Mouse (Mus musculus) c-Kit-positive CD71-positive TER-119-positive erythroid progenitor cells, embryonic 14.5 days (primary cell): ENCODE data around the gene Pcsk2.

Source experiments
- DNase-seq: peaks from one replicate; pipeline ENCODE4 v3.0.0-alpha.2; 2013; ENCODE audit warnings: low spot score

The Pcsk2 gene

GRCm38 (mm10) chr2:143644374-143644773 lies 98.4 kb downstream of the Pcsk2 start:
- DNase-seq, result no peak

DNA sequence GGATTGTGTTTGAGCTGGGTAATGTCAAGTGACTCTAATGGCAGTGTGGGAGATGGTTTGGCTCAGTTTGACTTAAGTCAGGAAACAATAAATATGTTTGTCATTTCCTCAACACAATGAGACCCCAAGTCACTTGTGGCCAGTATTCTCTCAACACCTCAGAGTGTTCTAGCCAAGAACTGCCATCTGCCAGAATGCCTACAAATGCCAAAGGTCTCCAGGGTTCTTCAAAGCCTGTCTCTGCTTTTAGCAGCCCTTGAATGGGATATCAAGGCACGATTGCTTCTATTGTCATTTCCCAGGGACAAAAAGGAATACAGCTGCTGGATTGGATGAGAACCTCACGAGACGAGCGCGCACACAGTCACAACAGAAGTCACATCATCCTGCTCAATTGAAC lies 100.0 kb downstream of the Pcsk2 start:
- DNase-seq, result no peak

- DNase-seq, result no peak
Observed at GRCm38 (mm10) chr2:143654621-143655020, 108.7 kb downstream of the Pcsk2 start.

DNA sequence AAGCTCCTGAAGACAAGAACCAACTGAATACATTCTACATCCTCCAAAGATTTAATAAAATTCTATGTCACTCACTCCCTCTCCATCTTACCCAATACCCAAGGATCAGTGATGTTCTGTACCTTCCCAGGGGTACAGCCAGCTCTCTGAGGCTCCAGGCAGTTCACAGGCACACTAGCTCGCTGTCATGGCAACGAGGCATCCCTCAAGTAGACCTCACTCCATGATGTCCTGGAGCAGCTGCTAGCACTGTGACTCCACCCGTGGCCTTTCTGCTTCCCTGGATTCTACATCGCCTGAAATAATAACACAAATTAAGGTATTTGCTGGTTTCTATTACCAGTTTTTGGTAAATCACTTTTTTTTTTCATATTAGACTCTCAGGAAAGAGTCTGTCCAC lies 111.0 kb downstream of the Pcsk2 start:
- DNase-seq, result no peak

- DNase-seq, result no peak
Observed at GRCm38 (mm10) chr2:143666785-143667184, 120.8 kb downstream of the Pcsk2 start.

DNA sequence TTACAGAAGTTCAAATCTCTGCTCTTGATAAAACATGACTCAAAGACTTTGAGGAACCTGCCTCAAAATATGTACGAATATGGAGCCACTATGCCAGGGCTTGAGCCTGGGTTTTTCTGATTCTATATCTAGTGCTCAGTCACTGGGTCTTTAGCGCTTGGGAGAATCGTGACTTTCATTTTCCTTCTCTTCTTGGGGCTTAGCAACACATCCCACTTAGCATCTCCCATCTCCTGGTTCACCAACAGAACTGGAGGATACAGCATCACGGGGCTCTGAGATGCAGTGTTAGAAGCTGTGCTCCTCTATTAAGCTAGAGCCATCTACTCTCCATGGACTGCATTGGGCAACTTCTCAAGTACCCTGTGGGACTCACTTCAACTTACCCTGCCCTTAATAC lies 131.9 kb downstream of the Pcsk2 start:
- no peak for DNase-seq

- DNase-seq, result no peak
Observed at GRCm38 (mm10) chr2:143679513-143679912, 133.6 kb downstream of the Pcsk2 start.

DNA sequence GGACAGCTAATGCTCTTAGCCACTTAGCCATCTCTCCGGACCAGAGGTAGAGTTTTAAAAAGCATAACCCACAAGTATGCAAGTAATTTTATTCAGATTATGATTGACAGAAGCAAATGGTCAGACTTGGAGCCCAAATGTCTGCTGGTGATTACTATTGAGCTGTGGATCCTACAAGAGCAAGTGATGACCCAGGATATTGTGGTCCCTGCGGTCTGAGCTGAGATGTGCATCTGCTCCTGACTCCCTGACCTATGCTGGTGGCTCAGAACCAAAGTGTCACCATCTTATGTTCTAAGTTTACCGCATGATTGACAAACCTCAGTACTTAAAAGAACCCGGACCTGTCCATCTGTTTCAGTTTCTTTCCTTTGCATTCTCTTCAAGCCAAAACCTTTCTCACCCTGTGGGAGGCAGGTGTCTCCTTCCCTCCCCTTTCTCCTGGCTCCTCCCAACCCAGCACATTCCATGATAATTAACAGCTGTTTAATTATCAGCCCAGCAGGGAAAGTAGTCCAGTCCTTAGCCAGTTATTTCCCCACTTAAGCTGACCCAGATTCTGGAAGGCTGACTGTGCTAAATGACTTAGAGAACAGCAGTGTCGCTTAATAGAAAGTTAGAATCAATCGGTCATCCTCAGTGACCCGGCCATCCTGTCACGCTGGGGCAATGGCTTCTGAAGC lies 136.1 kb downstream of the Pcsk2 start:
- no peak for DNase-seq

DNA sequence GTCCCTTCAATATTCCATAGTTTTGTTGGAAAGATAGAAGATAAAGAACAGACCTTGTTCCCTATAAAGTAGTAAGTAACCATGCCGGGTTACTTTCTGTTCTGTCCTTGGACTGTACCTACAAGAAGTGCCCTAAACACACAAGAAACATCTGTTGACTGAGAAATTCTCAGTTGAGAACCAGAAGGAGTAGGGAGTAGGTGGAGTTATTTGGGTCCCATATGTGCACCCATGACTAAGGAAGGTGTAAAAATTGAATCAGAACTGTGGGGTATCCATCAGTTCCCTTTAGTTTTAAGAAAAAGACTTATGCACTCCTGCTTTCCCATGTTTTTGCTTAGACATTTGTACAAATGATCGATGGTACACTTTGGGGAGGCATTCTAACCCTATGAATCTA lies 137.6 kb downstream of the Pcsk2 start:
- DNase-seq, result no peak

- DNase-seq, result no peak
Observed at GRCm38 (mm10) chr2:143691244-143691643, 145.3 kb downstream of the Pcsk2 start.

DNA sequence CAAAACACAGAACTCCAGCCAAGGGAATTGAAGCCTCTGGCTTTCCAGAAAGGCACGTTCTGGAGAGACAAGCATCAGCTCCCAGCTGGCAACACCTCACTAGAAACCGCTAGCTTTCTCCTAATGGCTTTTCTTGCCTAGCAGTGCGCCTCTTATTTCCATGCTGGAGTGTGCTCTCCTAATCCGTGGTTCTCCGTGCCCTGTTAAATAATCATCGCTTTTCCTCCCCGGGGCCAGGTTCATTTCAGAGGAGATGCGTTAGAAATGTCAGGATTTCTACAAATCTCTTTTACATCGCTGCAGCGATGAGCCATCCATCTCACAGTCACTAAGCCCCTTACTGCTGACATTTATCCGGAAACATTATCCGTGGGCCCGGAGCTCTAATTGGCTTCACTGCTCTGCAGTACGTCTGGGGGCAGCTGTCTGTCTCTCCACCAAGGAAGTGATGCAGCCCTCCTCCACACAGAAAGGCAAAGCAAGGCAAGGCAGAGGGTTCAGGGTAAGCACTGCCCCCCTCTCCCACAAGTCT lies 150.1 kb downstream of the Pcsk2 start:
- DNase-seq, result no peak

GRCm38 (mm10) chr2:143696704-143697103 lies 150.7 kb downstream of the Pcsk2 start:
- no peak for DNase-seq

- DNase-seq, result no peak
Observed at GRCm38 (mm10) chr2:143701141-143701540, 155.2 kb downstream of the Pcsk2 start.

GRCm38 (mm10) chr2:143702931-143703344 lies 157.0 kb downstream of the Pcsk2 start:
- no peak for DNase-seq

DNA sequence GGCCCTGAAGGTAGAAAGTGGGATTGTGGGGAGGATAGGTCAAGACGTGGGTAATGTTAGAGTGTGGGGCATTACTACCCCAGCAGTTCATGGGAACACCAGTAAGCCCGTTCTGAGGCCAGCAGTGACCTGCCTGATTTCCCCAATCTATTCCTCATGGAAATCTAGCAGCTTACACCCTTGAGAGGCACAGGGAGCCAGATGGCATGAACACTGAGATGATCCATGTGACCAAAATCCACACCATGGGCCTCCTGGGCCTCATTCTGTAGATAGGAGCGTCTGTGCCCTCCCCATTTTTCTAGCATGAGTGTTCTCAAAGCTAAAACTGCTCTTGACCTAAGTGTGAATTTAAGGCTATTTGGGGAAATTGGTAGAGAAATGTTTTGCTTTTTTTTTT lies 162.2 kb downstream of the Pcsk2 start:
- no peak for DNase-seq

GRCm38 (mm10) chr2:143709249-143709648 lies 163.3 kb downstream of the Pcsk2 start:
- no peak for DNase-seq

GRCm38 (mm10) chr2:143709979-143710378 lies 164.0 kb downstream of the Pcsk2 start:
- no peak for DNase-seq

DNA sequence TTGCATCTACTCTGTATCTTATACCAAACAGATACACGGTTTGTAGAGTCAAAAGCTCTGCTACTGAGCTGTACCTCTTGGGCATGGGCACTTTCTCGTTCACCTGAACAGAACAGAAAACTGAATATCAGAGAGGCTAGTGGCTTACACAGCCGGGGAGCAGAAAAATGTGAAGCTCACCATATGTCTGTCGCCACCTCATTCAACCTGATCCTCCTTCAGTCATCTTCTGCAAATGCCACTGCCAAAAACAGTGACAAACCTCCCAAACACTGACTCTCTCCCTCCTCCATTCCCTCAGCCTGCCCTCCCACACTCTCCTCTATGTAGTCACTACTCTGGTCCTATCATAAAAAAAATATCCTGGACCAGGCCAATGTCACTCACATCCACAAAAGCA lies 165.9 kb downstream of the Pcsk2 start:
- no peak for DNase-seq

DNA sequence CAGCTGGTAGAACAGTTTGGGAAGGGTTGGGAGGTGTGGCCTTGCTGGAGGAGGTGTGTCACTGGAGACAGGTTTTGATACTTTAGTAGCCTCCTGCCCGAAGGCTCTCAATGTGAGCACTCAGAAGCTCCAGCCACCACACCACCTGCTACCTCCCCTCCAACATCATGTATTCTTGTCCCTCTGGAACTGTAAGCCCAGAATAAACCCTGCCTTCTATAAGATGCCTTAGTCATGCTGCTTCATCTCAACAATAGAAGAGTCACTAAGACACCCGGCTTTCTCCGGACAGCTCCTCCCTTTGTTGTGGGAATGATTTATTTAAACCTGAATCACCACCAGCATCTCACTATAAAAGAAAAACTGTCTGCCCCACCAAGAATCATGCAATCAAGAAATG lies 166.9 kb downstream of the Pcsk2 start:
- no peak for DNase-seq

DNA sequence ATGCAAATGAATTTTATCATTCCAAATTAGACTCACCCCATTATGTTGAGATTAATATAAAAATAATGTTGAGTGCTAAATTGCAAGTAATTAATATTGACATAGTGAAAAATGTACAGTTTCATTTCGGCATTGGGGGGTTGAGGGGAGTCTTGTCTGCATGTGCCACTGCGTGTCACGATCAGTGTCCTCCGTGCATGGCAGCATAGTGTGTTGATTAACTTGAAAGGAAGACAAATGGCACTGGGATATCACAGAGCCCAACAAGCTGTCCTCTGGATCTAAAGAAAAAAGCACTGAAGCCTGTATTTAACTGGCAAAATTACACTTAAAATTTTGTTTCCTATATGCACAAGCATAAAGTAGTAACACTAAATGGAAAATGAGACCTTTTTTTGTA lies 167.9 kb downstream of the Pcsk2 start:
- no peak for DNase-seq

- no peak for DNase-seq
Observed at GRCm38 (mm10) chr2:143715110-143715509, 169.2 kb downstream of the Pcsk2 start.

- no peak for DNase-seq
Observed at GRCm38 (mm10) chr2:143723231-143723630, 177.3 kb downstream of the Pcsk2 start.

- DNase-seq, result no peak
Observed at GRCm38 (mm10) chr2:143724101-143724500, 178.1 kb downstream of the Pcsk2 start.

- DNase-seq, result no peak
Observed at GRCm38 (mm10) chr2:143724720-143725119, 178.8 kb downstream of the Pcsk2 start.
